Mouse (Mus musculus): ENCODE measurements around the gene Slc9a1.

DNA sequence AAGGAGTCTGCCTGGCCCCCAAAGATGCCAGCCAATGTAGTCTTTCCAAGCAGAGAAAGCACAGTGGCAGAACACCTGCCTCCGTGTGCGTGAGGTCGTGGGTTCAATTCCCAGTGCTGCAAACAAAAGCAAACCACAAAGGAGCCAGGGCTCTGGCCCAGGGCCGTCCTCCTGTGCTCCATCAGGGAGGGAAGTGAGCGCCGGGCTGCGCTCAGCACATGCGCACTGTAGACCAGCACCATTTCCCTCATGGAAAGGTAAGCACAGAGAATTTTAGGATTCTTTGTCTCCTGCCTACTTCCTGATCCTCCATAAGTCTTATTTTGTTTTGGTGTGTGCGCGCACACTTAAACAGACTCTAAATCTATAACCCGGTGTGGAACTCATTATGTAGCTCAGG, 78.5 kb downstream of the Slc9a1 start:
- TF ChIP-seq EP300 (IDR thresholded peaks at IDR 0.05; ENCODE audit: low read depth) (no peak), CTCF (IDR thresholded peaks at IDR 0.05; ENCODE audit: low read depth) (no peak)

All from heart, postnatal 0 days (tissue).